Mouse (Mus musculus): ENCODE measurements around the gene Gins2. TPM values are rescaled to one million over a fixed set of nuclear protein-coding genes. Genes with fewer than 3 reads are reported as not detected.

Gene Gins2
- total RNA-seq (2021), result 1 to 10 TPM; 2.3 to 2.9 TPM

DNA sequence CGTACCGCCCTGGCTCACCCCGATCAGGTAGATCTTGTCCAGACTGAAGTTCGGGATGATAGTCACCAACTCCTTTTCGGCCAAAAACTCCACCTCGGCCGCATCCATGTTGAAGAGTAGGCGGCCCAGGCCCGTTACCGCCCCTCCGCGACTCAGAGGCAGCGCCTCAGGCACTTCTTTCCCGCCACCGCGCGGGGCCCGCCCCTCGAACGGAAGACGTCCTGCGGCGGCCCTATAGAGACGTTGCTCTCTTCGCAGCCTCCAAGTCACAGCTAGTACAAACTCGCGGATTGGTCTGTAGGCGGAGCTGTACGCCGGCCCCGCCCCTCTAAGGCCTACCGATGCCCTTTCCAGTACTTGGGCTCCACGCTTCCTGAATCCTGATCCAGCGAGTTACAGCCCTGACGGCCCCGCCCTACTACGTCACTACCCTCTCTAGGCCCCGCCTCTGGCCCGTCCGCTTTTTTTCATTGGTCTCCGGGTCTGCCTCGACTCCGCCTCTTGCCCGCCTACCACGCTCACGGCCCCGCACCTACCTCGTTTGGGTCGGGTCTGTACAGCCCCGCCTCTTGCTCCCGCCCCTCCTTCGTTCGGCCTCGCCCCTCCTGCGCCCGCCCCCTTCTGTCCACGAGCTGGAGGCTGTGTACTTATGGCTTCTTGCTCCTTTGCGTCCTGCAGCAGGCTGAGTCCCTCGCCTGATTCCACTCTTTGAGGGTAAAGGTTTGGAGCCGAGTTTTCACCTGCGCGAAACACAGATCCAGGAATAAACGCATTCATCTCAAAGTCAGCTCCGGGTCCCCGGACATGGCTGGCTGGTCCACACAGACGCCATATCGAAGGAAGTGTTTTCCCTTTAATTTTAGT is at the start of gene Gins2:
TSS of gene Gins2 (minus strand) at position 397 of the 864 bp plus-strand sequence.
- DNase-seq (ENCODE audit: extremely low spot score in 1 of 2, low spot score in 2 of 2), result peak; percentile 99
- intact Hi-C loops (cut with DNase I), result no loop called here

DNA sequence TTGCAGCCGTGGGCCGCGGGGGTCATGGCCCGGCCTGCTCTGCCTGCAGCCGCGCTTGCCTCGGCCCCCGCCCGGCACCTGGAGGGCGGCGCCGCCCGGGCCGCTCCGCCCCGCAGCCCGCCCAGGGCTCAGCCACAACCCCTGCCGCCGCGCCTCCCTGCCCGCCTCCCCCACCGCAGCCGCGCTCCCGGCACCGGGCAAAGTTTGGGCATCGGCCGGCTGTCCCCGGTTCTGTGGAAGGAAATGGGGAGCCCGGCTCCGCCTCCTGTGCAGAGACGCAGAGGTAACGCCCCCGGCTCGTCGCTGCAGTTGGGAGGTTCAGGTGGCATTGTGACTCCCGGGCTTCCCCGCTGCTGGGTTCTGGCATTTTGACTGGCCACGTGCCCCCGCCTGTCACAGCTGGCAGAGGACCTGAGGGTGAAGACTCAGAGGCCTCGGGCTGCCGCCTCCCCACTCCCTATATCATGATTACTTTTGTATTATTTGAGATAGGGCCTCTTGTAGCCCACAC is 45.3 kb upstream of the Gins2 start:
- intact Hi-C loops (cut with DNase I), result no loop called here
- peak in 1 of 2 experiments; percentile 60 for DNase-seq (ENCODE audit: extremely low spot score in 1 of 2, low spot score in 2 of 2)

DNA sequence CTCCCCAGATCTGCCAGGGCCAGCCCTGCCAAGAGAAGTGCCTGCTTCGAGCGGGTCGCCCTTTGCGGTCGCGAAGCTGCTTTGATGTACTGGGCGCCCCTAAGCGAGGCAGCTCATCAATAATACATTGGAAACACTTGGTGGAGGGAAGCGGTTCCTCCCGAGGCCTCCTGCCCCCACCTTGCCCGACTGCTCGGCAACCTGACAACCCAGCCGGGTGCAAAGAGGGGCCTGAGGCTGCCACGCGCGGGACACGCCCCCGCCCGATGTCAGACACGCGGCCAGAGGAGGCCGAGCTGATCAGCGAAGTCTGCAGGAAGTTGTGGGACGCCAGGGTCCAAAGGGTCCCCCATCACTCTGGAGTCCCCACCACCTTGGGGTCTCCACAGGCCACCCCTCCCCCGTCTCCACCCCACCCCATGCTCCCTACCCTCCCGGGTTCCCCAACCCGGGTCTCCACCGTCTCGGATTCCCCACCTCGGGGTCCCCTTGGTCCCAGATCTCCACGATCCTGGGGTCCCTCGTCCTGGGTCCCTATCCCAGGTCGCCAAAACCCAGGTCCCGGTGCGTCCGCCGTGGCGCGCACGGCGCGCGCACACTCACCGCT is 44.7 kb upstream of the Gins2 start:
- DNase-seq (ENCODE audit: extremely low spot score in 1 of 2, low spot score in 2 of 2), result peak in 1 of 2 experiments; percentile 61
- intact Hi-C loops (cut with DNase I), result no loop called here

DNA sequence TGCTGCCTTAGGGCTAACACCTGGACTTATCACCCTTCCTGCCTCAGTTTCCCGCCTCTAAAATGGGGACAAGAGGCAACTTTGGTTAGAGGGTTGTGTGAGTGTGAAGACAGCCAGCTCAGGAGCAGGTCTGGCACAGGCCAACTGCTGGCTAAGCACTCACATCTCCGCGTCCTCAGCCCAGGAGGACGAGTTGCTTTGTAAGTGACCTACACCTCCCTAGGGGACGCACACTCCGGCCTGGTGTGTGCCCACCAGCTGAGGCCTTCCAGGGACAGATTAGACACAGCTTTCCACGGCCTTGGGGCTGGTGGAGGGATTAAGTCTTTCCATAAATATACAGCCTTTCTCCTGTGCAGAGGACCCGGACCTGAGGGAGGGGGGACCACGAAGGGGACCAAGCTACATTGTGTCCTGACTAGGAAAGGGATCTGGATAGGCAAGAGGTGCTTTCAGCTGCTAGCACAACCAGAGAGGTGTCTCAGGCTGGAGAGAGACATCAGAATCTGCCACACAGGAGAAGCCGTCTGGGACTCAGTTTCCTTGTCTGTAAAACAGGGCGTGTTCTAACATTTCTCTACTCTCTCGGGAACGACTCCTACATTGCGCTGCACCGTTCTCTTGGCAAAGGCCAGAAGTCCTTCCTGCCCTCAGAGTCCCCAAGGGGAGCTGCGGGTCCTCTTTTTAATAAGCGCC is 44.0 kb upstream of the Gins2 start:
- no peak for DNase-seq (ENCODE audit: extremely low spot score in 1 of 2, low spot score in 2 of 2)
- intact Hi-C loops (cut with DNase I), result no loop called here

DNA sequence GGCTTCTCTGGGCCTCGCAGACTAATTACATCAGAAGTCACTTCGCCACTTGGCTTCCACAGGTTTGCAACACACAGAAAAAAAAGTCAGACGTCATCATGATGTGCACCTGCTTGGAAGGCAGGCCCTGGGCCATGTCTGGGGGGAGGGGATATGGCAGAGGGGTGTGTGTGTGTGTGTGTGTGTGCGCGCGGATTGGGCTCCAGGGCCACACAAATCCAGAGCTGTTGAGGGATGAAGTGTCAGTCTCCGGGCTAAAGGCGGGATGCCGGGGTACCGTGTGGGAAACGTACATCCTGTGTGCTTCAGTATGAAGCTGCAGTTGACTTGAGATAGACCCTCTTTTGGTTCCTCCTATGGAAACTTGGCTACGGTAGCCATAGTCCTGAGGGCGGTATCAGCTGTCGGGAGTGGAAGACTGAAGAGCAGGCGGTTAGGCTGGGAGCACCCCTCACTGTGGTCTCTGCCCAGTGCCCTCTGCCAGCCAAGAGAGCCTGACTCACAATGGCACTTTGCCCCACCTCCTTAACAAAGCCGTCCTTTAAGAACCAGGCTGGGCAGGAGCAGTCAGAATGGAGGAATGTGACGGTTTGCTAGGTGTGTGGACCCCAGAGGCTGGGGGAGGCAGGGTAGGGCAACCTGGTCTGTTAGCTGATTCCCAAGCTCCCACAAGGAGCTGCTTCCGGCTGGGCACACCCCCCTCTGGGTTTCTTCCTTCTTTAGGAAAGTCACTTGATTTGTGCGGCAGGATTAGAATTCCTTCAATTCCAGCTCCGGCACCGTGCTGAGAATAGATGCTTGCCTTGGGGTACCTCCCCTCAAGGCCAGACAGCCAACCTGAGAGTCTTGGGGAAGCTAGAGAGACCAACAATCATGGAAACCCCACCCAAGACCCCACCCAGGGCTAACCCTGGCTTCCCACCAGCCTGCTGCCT is 42.6 kb upstream of the Gins2 start:
- intact Hi-C loops (cut with DNase I), result no loop called here
- DNase-seq (ENCODE audit: extremely low spot score in 1 of 2, low spot score in 2 of 2), result no peak

DNA sequence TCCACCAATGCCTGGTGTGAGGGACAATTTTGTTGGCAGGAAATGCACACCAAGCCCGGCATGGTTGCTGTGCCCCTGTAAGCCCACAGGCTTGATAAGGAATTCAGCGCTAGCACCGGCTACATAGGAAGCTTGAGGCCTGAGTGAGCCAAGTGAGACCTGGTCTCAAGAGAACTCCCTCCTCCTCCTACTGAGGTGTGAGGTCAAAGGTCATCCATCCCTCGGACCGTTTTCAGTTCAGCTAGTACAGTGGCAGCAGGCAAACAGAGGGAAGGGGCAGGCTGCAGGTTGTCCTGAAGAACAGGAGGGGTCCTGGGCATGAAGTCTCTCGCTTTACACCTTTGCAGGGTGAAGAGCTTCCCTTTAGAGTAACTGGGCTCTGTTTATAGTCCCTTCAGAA is 41.7 kb upstream of the Gins2 start:
- no peak for DNase-seq (ENCODE audit: extremely low spot score in 1 of 2, low spot score in 2 of 2)
- intact Hi-C loops (cut with DNase I), result no loop called here

DNA sequence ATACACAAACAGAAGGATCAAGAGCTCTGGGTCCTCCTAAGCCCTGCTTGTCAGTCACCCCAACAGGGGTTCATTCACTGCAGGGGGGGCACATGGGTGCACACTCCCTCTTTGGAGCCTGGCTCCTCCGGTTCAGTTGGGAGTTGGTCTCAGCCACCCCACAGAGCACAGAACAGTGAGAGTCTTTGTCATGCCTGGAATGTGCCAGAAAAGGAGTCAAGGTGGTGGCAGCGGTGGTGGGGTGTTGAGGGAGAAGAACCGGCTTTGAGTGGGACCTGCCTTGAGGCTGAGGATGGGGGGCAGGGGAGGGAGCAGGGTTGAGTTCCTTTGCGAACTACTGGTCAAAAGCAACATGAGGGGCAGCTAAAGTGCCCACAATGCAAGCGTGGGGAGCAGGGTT is 40.9 kb upstream of the Gins2 start:
- intact Hi-C loops (cut with DNase I), result no loop called here

DNA sequence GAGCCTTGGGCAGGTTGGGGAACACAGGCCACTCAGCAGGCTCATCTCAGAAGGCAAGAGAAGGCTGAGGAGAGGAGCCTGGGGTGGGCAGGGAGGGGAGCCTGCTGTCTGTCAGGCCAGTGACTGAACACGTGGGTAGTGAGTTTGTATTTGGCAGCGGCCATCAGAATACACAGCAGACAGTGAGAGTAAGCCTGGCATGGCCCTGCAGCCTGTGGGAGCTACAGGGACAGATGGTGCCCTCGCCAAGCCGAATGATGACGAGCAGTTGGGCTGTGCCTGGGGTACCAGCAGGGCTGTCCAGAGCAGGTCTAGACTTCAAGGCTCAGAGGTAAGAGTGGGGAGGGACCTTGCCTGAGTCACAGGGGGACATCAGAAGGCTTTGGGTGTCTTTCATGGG is 38.2 kb upstream of the Gins2 start:
- DNase-seq (ENCODE audit: extremely low spot score in 1 of 2, low spot score in 2 of 2), result no peak
- intact Hi-C loops (cut with DNase I), result no loop called here

More for the DNA sequence above, 40.9 kb upstream of the Gins2 start:
- no peak for DNase-seq (ENCODE audit: extremely low spot score in 1 of 2, low spot score in 2 of 2)

DNA sequence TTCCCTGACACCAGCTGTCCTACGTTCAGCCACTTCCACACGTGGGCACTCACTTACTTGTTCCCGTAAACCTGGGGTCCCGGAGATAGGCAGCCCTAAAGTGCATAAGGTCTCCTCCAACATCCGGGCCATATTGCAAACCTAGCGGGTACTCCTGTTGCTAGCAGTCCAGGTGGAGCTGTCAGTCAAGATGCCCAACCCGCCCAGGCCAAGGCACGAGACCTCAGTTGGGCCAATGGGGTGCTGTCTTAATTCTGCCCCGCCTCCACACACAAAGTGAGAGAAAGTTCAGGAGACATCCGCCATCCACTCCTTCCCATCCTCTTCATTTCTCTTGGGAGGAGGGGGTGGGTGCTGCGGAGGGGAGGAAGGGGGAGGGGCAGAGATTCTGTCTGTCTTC is 37.4 kb upstream of the Gins2 start:
- DNase-seq (ENCODE audit: extremely low spot score in 1 of 2, low spot score in 2 of 2), result no peak

DNA sequence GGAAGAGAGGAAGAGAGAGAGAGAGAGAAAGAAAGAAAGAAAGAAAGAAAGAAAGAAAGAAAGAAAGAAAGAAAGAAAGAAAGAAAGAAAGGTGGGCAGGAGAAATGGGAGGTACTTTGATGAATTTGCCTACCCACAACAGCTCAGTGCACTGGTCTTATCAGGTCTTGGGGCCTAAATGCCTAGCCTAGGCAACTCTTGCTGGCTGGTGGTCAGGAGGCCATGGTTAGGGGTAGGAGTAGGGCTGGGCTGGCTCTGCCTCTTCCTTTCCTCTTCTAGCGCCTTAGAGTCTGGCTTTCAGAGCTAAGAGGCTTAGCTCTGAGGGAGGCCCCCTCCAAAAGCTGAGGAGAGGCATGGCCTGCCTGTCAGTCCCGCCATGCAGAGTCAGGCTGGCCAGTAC is 34.5 kb upstream of the Gins2 start:
- no peak for DNase-seq (ENCODE audit: extremely low spot score in 1 of 2, low spot score in 2 of 2)
- intact Hi-C loops (cut with DNase I), result no loop called here

More for the DNA sequence above, 37.4 kb upstream of the Gins2 start:
- intact Hi-C loops (cut with DNase I), result no loop called here

DNA sequence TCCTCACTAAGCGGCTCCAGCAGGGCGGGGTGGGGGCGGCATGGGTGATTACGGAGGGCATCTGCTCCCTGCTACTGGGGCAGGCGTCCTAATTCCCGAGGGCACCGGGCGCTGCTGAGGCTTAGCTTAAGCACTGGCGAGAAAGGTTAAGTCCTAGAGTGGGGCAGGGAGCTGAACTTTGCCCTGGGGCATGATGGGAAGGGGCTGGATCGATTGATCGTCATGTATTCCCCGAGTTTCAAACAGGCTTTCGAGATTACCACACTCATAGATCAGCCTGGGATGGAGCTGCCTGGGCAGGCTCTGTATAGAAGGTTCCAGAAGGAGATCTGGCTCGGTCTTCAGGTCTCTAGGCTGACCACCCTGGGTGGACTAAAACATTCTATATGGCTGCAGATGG is 33.1 kb upstream of the Gins2 start:
- DNase-seq (ENCODE audit: extremely low spot score in 1 of 2, low spot score in 2 of 2), result no peak
- intact Hi-C loops (cut with DNase I), result no loop called here

DNA sequence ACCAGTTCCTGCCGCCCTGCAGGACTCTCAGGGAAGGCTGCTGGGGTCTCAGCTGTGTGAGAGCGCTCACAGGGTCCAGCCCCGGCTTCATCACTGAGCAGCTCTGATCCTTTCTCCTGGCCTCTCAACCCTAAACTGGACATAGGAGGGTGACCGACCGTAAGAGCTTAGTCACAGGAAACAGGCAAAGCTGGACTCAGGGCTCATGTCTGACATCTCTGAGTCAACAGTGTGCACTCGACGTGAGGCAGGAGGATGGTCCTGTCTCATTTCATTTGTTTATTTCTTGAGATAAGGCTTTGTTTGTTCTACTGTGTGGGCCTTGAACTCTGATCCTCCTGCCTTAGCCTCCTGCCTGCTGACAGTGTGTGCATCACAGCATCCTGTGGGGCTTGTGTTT is 31.3 kb upstream of the Gins2 start:
- intact Hi-C loops (cut with DNase I), result no loop called here
- DNase-seq (ENCODE audit: extremely low spot score in 1 of 2, low spot score in 2 of 2), result no peak

DNA sequence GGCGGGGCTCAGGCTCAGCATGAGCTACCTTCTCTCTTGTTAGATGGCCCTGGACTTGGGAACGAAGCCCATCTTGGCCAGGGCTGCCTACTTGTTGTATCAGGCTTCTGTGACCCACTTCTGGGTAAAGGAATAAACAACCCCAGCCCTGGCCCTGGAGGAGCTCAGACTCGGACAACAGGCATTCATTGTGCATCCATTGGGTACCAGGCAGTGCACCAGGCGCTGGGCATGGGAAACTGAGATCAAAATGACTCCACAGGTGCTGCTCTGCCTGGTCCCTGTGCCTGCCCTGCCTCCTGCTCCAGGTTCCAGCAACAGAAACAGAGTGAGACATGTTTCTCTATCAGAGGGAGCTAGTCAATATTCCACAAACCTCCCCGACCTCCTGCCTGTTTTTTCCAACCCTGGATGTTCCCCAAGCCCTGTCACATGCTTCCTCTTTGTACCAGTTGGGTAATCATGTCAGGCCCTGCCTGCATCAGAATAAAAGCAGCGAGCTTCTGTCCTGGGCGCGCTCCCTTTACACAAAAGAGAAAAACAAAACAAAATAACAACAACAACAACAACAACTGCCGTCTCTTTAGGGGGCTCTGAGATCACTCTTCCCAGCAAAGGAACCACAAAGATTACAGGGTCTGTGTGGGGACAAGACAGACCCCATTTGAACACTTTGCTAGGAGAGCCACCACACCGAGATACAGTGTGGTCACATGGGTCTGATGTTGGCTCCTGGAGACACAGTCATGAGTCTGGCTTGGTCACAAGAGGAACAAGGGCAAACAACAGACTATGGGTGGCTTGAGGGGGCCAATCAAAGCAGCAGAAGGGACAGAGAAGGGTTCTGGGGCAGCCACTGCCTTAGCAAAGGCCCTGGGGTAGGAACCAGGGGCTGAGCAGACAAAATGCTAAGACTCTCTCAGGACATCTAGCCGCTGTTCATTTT is 30.4 kb upstream of the Gins2 start:
- no peak for DNase-seq (ENCODE audit: extremely low spot score in 1 of 2, low spot score in 2 of 2)
- intact Hi-C loops (cut with DNase I), result no loop called here

DNA sequence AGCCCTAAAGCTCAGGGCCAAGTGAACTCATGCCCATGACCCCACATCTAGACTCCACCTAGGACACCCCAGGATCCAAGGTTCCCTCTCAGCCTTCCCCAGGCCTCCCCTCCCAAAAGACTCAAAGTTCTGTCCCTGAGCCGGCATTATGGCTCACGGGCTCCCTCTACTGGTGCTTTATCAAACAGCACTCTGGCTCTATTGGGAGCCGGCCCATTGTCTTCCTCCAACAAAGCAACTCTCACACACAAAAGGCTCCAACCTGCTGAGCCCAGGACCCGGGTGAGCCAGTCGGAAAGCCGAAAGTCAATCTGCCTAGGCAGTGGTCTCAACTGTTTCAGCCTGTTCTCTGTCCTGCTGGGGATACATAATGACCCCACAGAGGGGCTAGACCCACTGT is 29.0 kb upstream of the Gins2 start:
- peak in 1 of 2 experiments; percentile 64 for DNase-seq (ENCODE audit: extremely low spot score in 1 of 2, low spot score in 2 of 2)
- intact Hi-C loops (cut with DNase I), result no loop called here

DNA sequence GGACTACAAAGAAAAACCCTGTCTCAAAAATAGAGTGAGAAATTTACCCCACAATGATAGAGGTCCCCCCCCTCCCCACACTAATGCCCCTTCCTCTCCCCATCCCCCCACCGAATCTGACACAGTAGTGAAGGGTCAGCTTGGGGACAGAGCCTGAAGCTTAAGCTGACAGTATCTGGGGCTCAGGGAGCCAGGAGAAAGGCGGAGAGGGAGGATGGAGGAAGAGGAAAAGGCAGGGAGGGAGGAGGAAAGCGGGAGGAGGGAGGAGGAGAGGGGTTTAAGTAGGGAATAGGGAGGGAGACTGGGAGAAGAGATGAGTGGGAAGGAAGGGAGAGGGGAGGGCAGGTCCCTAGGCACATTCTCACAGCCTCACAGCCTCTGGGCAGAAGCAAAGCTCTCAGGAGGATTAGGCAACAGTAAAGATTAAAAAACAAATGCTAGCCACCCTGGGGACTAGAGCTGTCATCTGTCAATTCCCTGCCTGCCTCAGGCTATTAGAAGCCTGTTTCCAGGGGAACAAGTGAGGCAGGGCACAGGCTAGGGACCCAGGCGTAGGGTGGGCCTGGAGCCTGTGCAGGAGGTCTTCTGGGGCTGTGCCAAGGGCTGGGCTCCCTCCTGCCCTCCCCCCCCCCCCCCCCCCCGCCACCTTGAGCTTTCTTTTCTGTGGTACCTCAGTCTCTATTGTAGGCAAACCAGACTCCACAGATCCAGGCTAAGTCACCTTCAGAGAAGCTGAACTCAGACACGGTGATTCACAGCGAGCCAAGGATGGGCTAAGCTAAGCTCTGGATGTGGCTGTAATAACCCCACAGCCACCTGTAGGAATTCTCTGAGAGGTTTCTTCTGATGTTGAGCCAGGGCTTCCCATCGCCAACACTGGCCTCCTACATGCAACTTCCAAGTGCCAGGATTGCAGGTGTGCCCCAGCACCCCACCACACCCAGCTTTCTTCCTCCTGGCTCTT is 27.8 kb upstream of the Gins2 start:
- DNase-seq (ENCODE audit: extremely low spot score in 1 of 2, low spot score in 2 of 2), result no peak
- intact Hi-C loops (cut with DNase I), result no loop called here

DNA sequence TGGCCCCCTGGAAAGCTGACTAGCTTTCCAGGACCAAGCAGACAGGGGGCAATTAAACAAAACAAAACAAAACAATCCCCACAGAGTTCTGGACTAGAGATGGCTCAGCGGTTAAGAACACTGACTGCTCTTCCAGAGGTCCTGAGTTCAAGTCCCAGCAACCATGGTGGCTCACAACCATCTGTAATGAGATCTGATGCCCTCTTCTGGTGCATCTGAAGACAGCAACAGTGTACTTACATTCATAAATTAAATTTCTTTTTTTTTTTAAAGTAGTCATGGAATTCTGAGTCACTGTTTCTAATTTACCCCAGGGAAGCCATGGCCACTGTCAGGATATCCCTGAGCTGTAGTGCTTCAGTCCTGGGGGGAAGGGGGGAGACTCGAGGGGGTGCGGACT is 25.4 kb upstream of the Gins2 start:
- intact Hi-C loops (cut with DNase I), result no loop called here
- no peak for DNase-seq (ENCODE audit: extremely low spot score in 1 of 2, low spot score in 2 of 2)

DNA sequence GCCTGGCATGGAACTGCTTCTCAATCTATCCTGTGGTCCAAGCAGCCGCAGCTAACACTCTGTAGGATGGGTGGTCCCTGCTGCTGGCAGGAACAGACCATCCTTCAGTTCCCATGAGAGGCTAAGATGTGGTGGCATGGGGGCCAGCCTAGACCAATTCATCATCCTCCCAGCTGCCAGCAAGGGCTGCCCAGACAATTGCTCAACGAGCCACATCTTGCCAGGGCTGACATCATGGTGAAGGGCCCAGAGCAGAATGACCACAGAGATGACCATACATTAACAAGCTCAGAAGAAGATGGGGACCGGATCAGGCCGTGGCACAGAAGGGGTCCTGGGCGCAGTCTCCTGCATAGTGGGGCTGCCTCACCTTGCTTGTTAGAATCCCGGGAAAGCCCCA is 21.7 kb upstream of the Gins2 start:
- intact Hi-C loops (cut with DNase I), result no loop called here
- no peak for DNase-seq (ENCODE audit: extremely low spot score in 1 of 2, low spot score in 2 of 2)

Measured in left cerebral cortex, postnatal 10 days (tissue).